Mouse (Mus musculus): ENCODE data around the gene Arfrp1. TPM values are rescaled to one million over a fixed set of nuclear protein-coding genes. Genes with fewer than 3 reads are reported as not detected.

The Arfrp1 gene
- total and polyA plus RNA-seq, 2 experiments: 10.1 to 15.0 TPM

DNA sequence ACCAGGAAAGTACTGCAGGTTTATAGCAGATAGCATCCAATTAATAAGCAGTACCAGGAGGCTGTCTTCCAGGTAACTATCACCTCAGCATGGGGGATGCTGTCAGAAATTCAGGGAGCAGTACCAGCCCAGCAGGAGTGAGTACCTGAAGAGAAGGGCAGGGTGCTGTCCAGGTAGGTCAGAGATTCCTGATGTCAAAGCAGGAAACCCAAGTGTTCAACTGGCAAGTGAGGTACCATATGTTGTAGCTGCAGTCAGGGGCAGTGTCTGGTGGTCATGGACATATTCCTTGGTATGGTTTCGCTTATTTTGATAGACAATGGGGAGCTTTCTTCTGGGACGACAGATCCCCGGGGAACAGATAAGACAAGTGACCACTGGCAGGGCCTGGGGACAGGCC is 52.8 kb downstream of the Arfrp1 start:
- 81% methylated on average over 3 of the region's 3 CpGs for WGBS
- no peak for DNase-seq (ENCODE audit: extremely low read depth, low read depth, low spot score)
- Histone ChIP-seq H3K79me2 (ENCODE audit: control insufficient read depth, insufficient read depth, low read length) (no peaks in the 10 kb centered on the region), H3K9ac (ENCODE audit: low read depth, low read length) (no peak overlapping the region), H3K4me1 (ENCODE audit: control insufficient read depth, insufficient read depth, low read length) (peaks cover 3% of the 10 kb centered on the region; the same call in 1 of the 2 replicates), H3K27me3 (ENCODE audit: control insufficient read depth, insufficient read depth, low read length) (peaks cover 14% of the 10 kb centered on the region), H3K27ac (replicated peaks; ENCODE audit: insufficient read depth, low read depth, low read length) (no peak overlapping the region), H3K36me3 (ENCODE audit: control insufficient read depth, insufficient read depth, low read length) (no peaks in the 10 kb centered on the region), H3K4me3 (ENCODE audit: insufficient read depth, low read depth, low read length) (no peak overlapping the region)
- TF ChIP-seq POLR2A (IDR thresholded peaks at IDR 0.05; ENCODE audit: extremely low read depth, insufficient read depth, low read length) (no peak), CTCF (IDR thresholded peaks at IDR 0.05; ENCODE audit: low read depth, low read length) (no peak)

Other genes starting within 250 kb of the Arfrp1 start
- gene Kcnq2, start 230.1 kb downstream of the Arfrp1 start, total RNA-seq (2014; rRNA removed): 0.07 TPM in 1 of 2 replicates, not detected in the other
- not detected in 2 replicates for gene Kcnq2, start 230.1 kb downstream of the Arfrp1 start, polyA plus RNA-seq (2012; rRNA removed)
- 0.34 and 0.74 TPM in 2 replicates for gene Eef1a2, start 208.4 kb downstream of the Arfrp1 start, total RNA-seq (2014; rRNA removed)
- gene Eef1a2, start 208.4 kb downstream of the Arfrp1 start, polyA plus RNA-seq (2012; rRNA removed): not detected in 2 replicates
- 44.4 and 48.4 TPM in 2 replicates for gene Ppdpf, start 178.2 kb downstream of the Arfrp1 start, total RNA-seq (2014; rRNA removed)
- 181 and 217 TPM in 2 replicates for gene Ppdpf, start 178.2 kb downstream of the Arfrp1 start, polyA plus RNA-seq (2012; rRNA removed)
- gene Ptk6, start 162.6 kb downstream of the Arfrp1 start, total RNA-seq (2014; rRNA removed): 1.1 and 2.5 TPM in 2 replicates
- 0.81 and 0.83 TPM in 2 replicates for gene Ptk6, start 162.6 kb downstream of the Arfrp1 start, polyA plus RNA-seq (2012; rRNA removed)
- 0.28 and 0.54 TPM in 2 replicates for gene Srms, start 152.2 kb downstream of the Arfrp1 start, total RNA-seq (2014; rRNA removed)
- 1.3 and 1.7 TPM in 2 replicates for gene Srms, start 152.2 kb downstream of the Arfrp1 start, polyA plus RNA-seq (2012; rRNA removed)
- gene Fndc11, start 145.4 kb downstream of the Arfrp1 start, total RNA-seq (2014; rRNA removed): not detected in 2 replicates
- gene Fndc11, start 145.4 kb downstream of the Arfrp1 start, polyA plus RNA-seq (2012; rRNA removed): 0.10 and 0.12 TPM in 2 replicates
- 20.3 and 28.9 TPM in 2 replicates for gene Helz2, start 123.4 kb downstream of the Arfrp1 start, total RNA-seq (2014; rRNA removed)
- 39.6 and 65.9 TPM in 2 replicates for gene Helz2, start 123.4 kb downstream of the Arfrp1 start, polyA plus RNA-seq (2012; rRNA removed)
- gene Gmeb2, start 77.4 kb downstream of the Arfrp1 start, total RNA-seq (2014; rRNA removed): 7.4 and 8.8 TPM in 2 replicates
- 10.7 and 16.1 TPM in 2 replicates for gene Gmeb2, start 77.4 kb downstream of the Arfrp1 start, polyA plus RNA-seq (2012; rRNA removed)
- gene Stmn3, start 50.9 kb downstream of the Arfrp1 start, total RNA-seq (2014; rRNA removed): 0.09 and 0.20 TPM in 2 replicates
- 0.07 TPM in 1 of 2 replicates, not detected in the other for gene Stmn3, start 50.9 kb downstream of the Arfrp1 start, polyA plus RNA-seq (2012; rRNA removed)
- 13.5 and 13.9 TPM in 2 replicates for gene Rtel1, start 45.7 kb downstream of the Arfrp1 start, total RNA-seq (2014; rRNA removed)
- gene Rtel1, start 45.7 kb downstream of the Arfrp1 start, polyA plus RNA-seq (2012; rRNA removed): 17.5 and 17.9 TPM in 2 replicates
- gene Zgpat, start 476 bp downstream of the Arfrp1 start, total RNA-seq (2014; rRNA removed): 17.9 and 18.9 TPM in 2 replicates
- gene Zgpat, start 476 bp downstream of the Arfrp1 start, polyA plus RNA-seq (2012; rRNA removed): 18.2 and 22.5 TPM in 2 replicates
- gene Lime1, start 14.7 kb upstream of the Arfrp1 start, total RNA-seq (2014; rRNA removed): 9.7 and 11.3 TPM in 2 replicates
- 22.2 and 36.9 TPM in 2 replicates for gene Lime1, start 14.7 kb upstream of the Arfrp1 start, polyA plus RNA-seq (2012; rRNA removed)
- gene Zbtb46, start 94.0 kb upstream of the Arfrp1 start, total RNA-seq (2014; rRNA removed): 5.2 and 5.3 TPM in 2 replicates
- 2.4 and 2.8 TPM in 2 replicates for gene Zbtb46, start 94.0 kb upstream of the Arfrp1 start, polyA plus RNA-seq (2012; rRNA removed)
- not detected in 2 replicates for gene Abhd16b, start 127.8 kb upstream of the Arfrp1 start, total RNA-seq (2014; rRNA removed)
- gene Abhd16b, start 127.8 kb upstream of the Arfrp1 start, polyA plus RNA-seq (2012; rRNA removed): not detected in 2 replicates
- 26.2 and 27.1 TPM in 2 replicates for gene Tpd52l2, start 131.7 kb upstream of the Arfrp1 start, total RNA-seq (2014; rRNA removed)
- gene Tpd52l2, start 131.7 kb upstream of the Arfrp1 start, polyA plus RNA-seq (2012; rRNA removed): 18.8 and 23.0 TPM in 2 replicates
- 20.2 and 23.8 TPM in 2 replicates for gene Dnajc5, start 155.1 kb upstream of the Arfrp1 start, total RNA-seq (2014; rRNA removed)
- 28.6 and 30.7 TPM in 2 replicates for gene Dnajc5, start 155.1 kb upstream of the Arfrp1 start, polyA plus RNA-seq (2012; rRNA removed)
- 28.1 and 30.9 TPM in 2 replicates for gene Uckl1, start 219.5 kb upstream of the Arfrp1 start, total RNA-seq (2014; rRNA removed)
- gene Uckl1, start 219.5 kb upstream of the Arfrp1 start, polyA plus RNA-seq (2012; rRNA removed): 49.1 and 90.1 TPM in 2 replicates
- 24.3 and 27.3 TPM in 2 replicates for gene Prpf6, start 226.5 kb upstream of the Arfrp1 start, total RNA-seq (2014; rRNA removed)
- 11.1 and 13.4 TPM in 2 replicates for gene Prpf6, start 226.5 kb upstream of the Arfrp1 start, polyA plus RNA-seq (2012; rRNA removed)
- 9.5 and 15.1 TPM in 2 replicates for gene Zfp512b, start 227.4 kb upstream of the Arfrp1 start, total RNA-seq (2014; rRNA removed)
- gene Zfp512b, start 227.4 kb upstream of the Arfrp1 start, polyA plus RNA-seq (2012; rRNA removed): 16.9 and 28.0 TPM in 2 replicates
- gene Samd10, start 233.8 kb upstream of the Arfrp1 start, total RNA-seq (2014; rRNA removed): 0.54 and 0.55 TPM in 2 replicates
- 2.2 and 4.6 TPM in 2 replicates for gene Samd10, start 233.8 kb upstream of the Arfrp1 start, polyA plus RNA-seq (2012; rRNA removed)